Mouse (Mus musculus) heart, embryonic 14.5 days (tissue): ENCODE data around the gene Ptprk. TPM values are rescaled to one million over a fixed set of nuclear protein-coding genes. Genes with fewer than 3 reads are reported as not detected.

ENCODE experiments used
- ATAC-seq: fragments of 200-750 bp; cut with Nextera tagmentation; 2 replicates; pipeline ENCODE4 v1.8.0; 2017; ENCODE audit warnings: low read depth, moderate TSS enrichment; ENCODE audit not compliant: insufficient number of reproducible peaks, insufficient read depth, low FRiP score
- H3K27ac ChIP-seq, 2 experiments: fragments of 200-500 bp in 1 of 2; fragments of 300-500 bp in 1 of 2; sonication (generic) in 1 of 2; replicated peaks in 1 of 2; 2 replicates each; pipeline ENCODE4 v1.5.1; 2012 to 2014; ENCODE audit warnings: low read depth in 2 of 2, low read length in 2 of 2, control low read depth in 1 of 2, mild to moderate bottlenecking in 1 of 2, mixed read lengths in 1 of 2; ENCODE audit not compliant: control insufficient read depth in 1 of 2, insufficient read depth in 1 of 2
- H3K27me3 ChIP-seq: fragments of 300-500 bp; sonication (generic); 2 replicates; pipeline ENCODE4 v1.6.1; 2014; ENCODE audit warnings: mild to moderate bottlenecking, low read length, control low read depth; ENCODE audit not compliant: control insufficient read depth, insufficient read depth
- H3K36me3 ChIP-seq: fragments of 300-500 bp; sonication (generic); 2 replicates; pipeline ENCODE4 v1.6.1; 2014; ENCODE audit warnings: mild to moderate bottlenecking, control low read depth, low read length, mixed read lengths; ENCODE audit not compliant: control insufficient read depth, insufficient read depth
- H3K4me1 ChIP-seq, 2 experiments: fragments of 200-500 bp in 1 of 2; fragments of 300-500 bp in 1 of 2; sonication (generic) in 1 of 2; 2 replicates each; pipeline ENCODE4 v1.6.1; 2012 to 2014; ENCODE audit warnings: low read length in 2 of 2, control low read depth in 1 of 2, mixed read lengths in 1 of 2; ENCODE audit not compliant: control insufficient read depth in 2 of 2, insufficient read depth in 2 of 2
- H3K4me2 ChIP-seq: fragments of 300-500 bp; sonication (generic); 2 replicates; pipeline ENCODE4 v1.6.1; 2014; ENCODE audit warnings: mild to moderate bottlenecking, low read length
- H3K4me3 ChIP-seq, 2 experiments: fragments of 200-500 bp in 1 of 2; fragments of 300-500 bp in 1 of 2; sonication (generic) in 1 of 2; 2 replicates each; pipeline ENCODE4 v1.5.1; 2012 to 2014; ENCODE audit warnings: low read length in 2 of 2, mild to moderate bottlenecking in 2 of 2, control low read depth in 1 of 2, low read depth in 1 of 2, moderate library complexity in 1 of 2; ENCODE audit not compliant: control insufficient read depth in 1 of 2, insufficient read depth in 1 of 2
- H3K9ac ChIP-seq: fragments of 300-500 bp; sonication (generic); 2 replicates; pipeline ENCODE4 v1.6.1; 2014; ENCODE audit warnings: mild to moderate bottlenecking, low read length
- H3K9me3 ChIP-seq: fragments of 300-500 bp; sonication (generic); 2 replicates; pipeline ENCODE4 v1.6.1; 2016; ENCODE audit warnings: low read length, control low read depth; ENCODE audit not compliant: control insufficient read depth
- WGBS: fragments of 180-500 bp; shearing (Covaris S2); extraction: QIAGEN DNeasy Blood & Tissue Kit; methylation state at CpG from one replicate; pipeline ENCODE4 v1.1.7; 2014; 5-methylcytosine and 5-hydroxymethylcytosine counted together
- polyA plus RNA-seq: library from polyadenylated mRNA; unstranded; fragments of >200 nt; fragmentation: Nextera tagmentation; extraction: Ambion mirVana; gene quantifications from 2 replicates; pipeline ENCODE4 v1.2.1, GENCODE M21; 2014

Gene Ptprk
- polyA plus RNA-seq, 1 experiment from 2014 or later = 43.6 TPM

DNA sequence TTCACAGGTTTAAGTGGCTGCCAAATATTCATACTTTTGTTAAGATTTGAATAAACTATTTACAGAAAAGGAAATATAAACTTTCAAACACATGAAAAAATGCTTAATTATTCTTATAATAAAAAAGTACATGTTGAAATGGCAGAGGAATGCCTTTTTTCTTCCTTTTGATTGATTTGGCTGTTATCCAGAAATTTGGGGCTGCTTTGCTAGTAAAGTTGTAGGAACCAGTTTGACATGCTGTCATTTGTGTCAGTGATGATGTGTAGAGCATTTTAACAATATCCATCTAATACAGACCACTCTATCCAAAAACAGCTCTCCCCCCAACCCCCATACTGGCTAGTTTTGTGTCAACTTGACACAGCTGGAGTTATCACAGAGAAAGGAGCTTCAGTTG lies 86.7 kb downstream of the Ptprk start:
- no peak overlapping the region for H3K4me3 ChIP-seq
- peaks cover 4 to 22% of the 10 kb centered on the region in 2 experiments for H3K4me1 ChIP-seq
- H3K9ac ChIP-seq = no peak overlapping the region
- no peak for ATAC-seq
- H3K36me3 ChIP-seq = no peaks in the 10 kb centered on the region
- H3K27me3 ChIP-seq = no peaks in the 10 kb centered on the region
- H3K4me2 ChIP-seq = no peak overlapping the region
- H3K9me3 ChIP-seq = no peaks in the 10 kb centered on the region
- H3K27ac ChIP-seq = no peak overlapping the region

DNA sequence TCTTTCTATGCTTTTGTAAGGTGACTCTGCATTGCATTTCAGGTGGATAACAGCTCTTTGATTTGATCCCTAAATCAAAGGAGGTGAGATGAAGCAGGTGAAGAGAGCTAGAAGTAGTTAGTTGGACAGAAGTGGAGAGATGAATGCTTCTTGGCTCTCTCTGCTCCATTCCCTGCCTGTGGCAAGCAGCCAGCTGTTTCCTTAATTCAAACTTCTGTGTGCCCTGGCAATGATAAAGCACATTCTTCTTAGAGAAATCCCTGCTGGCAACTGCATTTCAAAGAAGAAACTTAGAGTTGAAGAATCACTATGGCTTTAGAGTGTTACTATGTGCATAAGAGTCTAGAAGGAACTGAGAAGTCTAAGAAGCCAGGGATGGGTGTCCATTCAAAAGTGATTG lies 89.6 kb downstream of the Ptprk start:
- Histone ChIP-seq H3K9me3 (no peaks in the 10 kb centered on the region), H3K4me3 (no peak overlapping the region), H3K4me1 (peaks cover 4 to 31% of the 10 kb centered on the region in 2 experiments), H3K9ac (no peak overlapping the region), H3K27ac (no peak overlapping the region), H3K27me3 (no peaks in the 10 kb centered on the region), H3K36me3 (no peaks in the 10 kb centered on the region), H3K4me2 (no peak overlapping the region)
- no peak for ATAC-seq

DNA sequence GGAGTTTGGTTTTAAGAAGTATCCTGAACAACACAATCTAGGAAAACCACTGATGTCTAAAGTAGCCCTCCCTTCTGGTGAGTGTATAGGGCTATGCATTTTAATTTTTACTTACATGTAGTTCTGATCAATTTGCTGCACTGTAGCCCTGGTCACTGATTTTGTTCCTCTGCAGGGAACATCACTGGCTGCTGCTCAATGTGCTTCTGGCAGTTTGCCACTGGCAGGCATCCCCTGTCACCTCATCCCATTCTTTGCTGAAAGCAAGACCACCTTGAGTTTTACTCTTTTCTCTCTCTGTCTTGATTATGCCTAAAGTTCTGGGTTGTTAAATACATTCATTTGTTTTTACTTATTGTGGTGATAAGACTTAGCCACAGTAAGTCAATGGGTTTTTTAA lies 90.1 kb downstream of the Ptprk start:
- Histone ChIP-seq H3K27me3 (no peaks in the 10 kb centered on the region), H3K4me3 (no peak overlapping the region), H3K4me2 (no peak overlapping the region), H3K27ac (no peak overlapping the region), H3K36me3 (no peaks in the 10 kb centered on the region), H3K4me1 (peaks cover 4 to 31% of the 10 kb centered on the region in 2 experiments), H3K9ac (no peak overlapping the region), H3K9me3 (no peaks in the 10 kb centered on the region)
- ATAC-seq = no peak

DNA sequence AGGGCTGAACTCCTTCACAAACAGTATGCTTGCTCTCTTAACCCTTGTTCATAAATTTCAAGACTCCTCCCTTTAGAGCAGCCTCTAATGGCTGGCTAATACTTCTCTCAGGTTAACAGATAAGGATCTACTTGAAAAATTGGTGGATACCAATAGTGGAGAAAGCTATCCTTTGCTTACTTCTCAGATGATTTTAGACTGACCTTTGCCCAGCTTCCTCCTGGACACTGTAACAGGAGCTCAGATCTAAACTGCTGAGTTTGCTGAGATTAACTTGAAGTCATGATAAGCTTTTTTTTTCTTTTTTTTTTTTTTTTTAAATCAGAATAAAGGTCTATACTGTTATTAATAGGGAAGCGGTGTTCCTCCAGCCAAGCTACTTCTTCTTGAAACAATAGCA lies 92.0 kb downstream of the Ptprk start:
- H3K4me3 ChIP-seq = no peak overlapping the region
- no peak for ATAC-seq
- 78% methylated on average over 1 of the region's 1 CpGs for WGBS

GRCm38 (mm10) chr10:28167097-28167496 lies 92.5 kb downstream of the Ptprk start:
- WGBS = 48% methylated on average over 2 of the region's 2 CpGs

More for the DNA sequence above, 92.0 kb downstream of the Ptprk start:
- Histone ChIP-seq H3K27me3 (no peaks in the 10 kb centered on the region), H3K9ac (no peak overlapping the region), H3K27ac (no peak overlapping the region), H3K36me3 (no peaks in the 10 kb centered on the region), H3K4me1 (peaks cover 4 to 31% of the 10 kb centered on the region in 2 experiments), H3K9me3 (no peaks in the 10 kb centered on the region), H3K4me2 (no peak overlapping the region)

GRCm38 (mm10) chr10:28171196-28171595 lies 96.6 kb downstream of the Ptprk start:
- no peak overlapping the region for H3K9ac ChIP-seq
- no peaks in the 10 kb centered on the region for H3K9me3 ChIP-seq
- 68% methylated on average over 1 of the region's 1 CpGs for WGBS
- no peak overlapping the region for H3K4me2 ChIP-seq
- H3K36me3 ChIP-seq = no peaks in the 10 kb centered on the region
- H3K4me1 ChIP-seq = peaks cover 0 to 9% of the 10 kb centered on the region in 2 experiments; a peak in 2 of 4 replicates
- H3K27ac ChIP-seq = no peak overlapping the region
- ATAC-seq = no peak
- no peak overlapping the region for H3K4me3 ChIP-seq
- no peaks in the 10 kb centered on the region for H3K27me3 ChIP-seq

More at GRCm38 (mm10) chr10:28167097-28167496, 92.5 kb downstream of the Ptprk start:
- Histone ChIP-seq H3K27ac (no peak overlapping the region), H3K36me3 (no peaks in the 10 kb centered on the region), H3K9ac (no peak overlapping the region), H3K4me3 (no peak overlapping the region), H3K4me1 (peaks cover 4 to 31% of the 10 kb centered on the region in 2 experiments), H3K27me3 (no peaks in the 10 kb centered on the region), H3K4me2 (no peak overlapping the region), H3K9me3 (no peaks in the 10 kb centered on the region)
- no peak for ATAC-seq

DNA sequence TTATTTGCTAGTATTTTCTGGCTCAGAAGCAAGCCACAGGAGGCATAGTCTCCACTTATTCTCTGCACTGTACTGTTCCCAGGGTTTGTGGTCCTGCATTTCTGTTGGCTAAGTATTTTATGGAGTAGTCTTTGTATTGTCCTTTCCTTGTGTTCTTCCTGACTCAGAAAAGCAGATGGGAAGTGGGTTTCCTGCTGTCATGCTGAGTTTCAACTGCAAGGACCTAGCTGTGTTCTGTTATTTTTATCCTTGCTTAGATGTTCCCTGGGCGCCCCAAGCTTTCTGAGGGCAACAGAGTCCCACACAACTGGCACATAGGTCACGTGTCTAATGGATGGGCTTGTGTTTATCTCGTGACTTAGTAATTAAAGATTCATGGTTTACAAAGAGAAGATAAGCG lies 104.3 kb downstream of the Ptprk start:
- Histone ChIP-seq H3K4me1 (peaks cover 0 to 12% of the 10 kb centered on the region in 2 experiments; a peak in 1 of 4 replicates), H3K4me3 (no peak overlapping the region), H3K27ac (peak overlapping the region in 1 of 2 experiments; percentile 21; a peak in 1 of 4 replicates), H3K36me3 (no peaks in the 10 kb centered on the region), H3K4me2 (no peak overlapping the region), H3K9me3 (no peaks in the 10 kb centered on the region), H3K9ac (no peak overlapping the region), H3K27me3 (no peaks in the 10 kb centered on the region)
- no peak for ATAC-seq
- 38% methylated on average over 4 of the region's 4 CpGs for WGBS

DNA sequence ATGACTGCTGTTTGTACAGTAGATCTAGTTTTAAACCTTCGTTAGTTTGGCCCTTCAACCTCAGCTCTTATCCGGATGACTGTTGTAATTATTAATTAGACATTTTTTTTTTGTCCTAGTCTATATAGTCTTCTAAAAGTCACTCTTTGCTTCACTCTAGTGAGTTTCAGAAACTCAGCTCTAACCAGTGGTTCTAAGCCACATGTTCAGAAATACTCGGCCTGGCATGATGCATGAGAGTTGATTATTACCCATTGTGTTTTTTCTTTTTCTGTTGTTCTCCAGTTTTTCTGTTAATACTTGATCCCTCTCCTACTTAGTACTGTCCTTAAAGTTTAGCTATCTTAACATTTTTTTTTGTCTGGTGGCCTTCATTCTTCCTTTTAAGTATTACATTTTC lies 107.5 kb downstream of the Ptprk start:
- Histone ChIP-seq H3K9me3 (no peaks in the 10 kb centered on the region), H3K4me2 (no peak overlapping the region), H3K27me3 (no peaks in the 10 kb centered on the region), H3K9ac (no peak overlapping the region), H3K27ac (no peak overlapping the region), H3K36me3 (no peaks in the 10 kb centered on the region), H3K4me1 (peaks cover 7 to 30% of the 10 kb centered on the region in 2 experiments), H3K4me3 (no peak overlapping the region)
- ATAC-seq = no peak
- WGBS = 91% methylated on average over 3 of the region's 3 CpGs
